Mouse (Mus musculus) adrenal gland, postnatal 4 days (tissue): Measurements from ENCODE around the gene 1700020A23Rik. TPM values are rescaled to one million over a fixed set of nuclear protein-coding genes. Genes with fewer than 3 reads are reported as not detected.
A peak's percentile ranks its signal among the peaks of the same experiment; 100 is the strongest.

ENCODE experiments used
- DNase-seq, 2 experiments: peaks; one replicate each; pipeline ENCODE4 v3.0.0; 2021 to 2022; ENCODE audit warnings: low spot score in 2 of 2, mixed read lengths in 2 of 2
- total RNA-seq, 2 experiments: library from RNA; stranded (reverse); gene quantifications; 2 replicates each; pipeline ENCODE4 v1.2.3; 2021

Gene 1700020A23Rik
- total RNA-seq, 2 experiments from 2014 or later: not detected

- peak; percentile 67 to 77 for DNase-seq
Measured at GRCm38 (mm10) chr2:130411558-130412495, 6.8 kb downstream of the 1700020A23Rik start.

GRCm38 (mm10) chr2:130412775-130413174 is 7.7 kb downstream of the 1700020A23Rik start:
- no peak for DNase-seq

GRCm38 (mm10) chr2:130414094-130414856 is 9.2 kb downstream of the 1700020A23Rik start:
- DNase-seq: no peak

GRCm38 (mm10) chr2:130421781-130422620 is 16.9 kb downstream of the 1700020A23Rik start:
- no peak for DNase-seq

- peak; percentile 43 to 65 for DNase-seq
Measured at GRCm38 (mm10) chr2:130423397-130424125, 18.5 kb downstream of the 1700020A23Rik start.

GRCm38 (mm10) chr2:130424126-130424853 is 19.2 kb downstream of the 1700020A23Rik start, which contains the start of the genes Vps16 and Pced1a:
TSS of gene Vps16 (plus strand) at chr2:130424339.
TSS of gene Pced1a (minus strand) at chr2:130424701.
- DNase-seq: peak; percentile 72 to 84

GRCm38 (mm10) chr2:130425112-130425511 is 20.1 kb downstream of the 1700020A23Rik start:
- no peak for DNase-seq

GRCm38 (mm10) chr2:130429851-130430250 is 24.8 kb downstream of the 1700020A23Rik start:
- DNase-seq: no peak

- no peak for DNase-seq
Measured at GRCm38 (mm10) chr2:130430484-130430883, 25.4 kb downstream of the 1700020A23Rik start.

- no peak for DNase-seq
Measured at GRCm38 (mm10) chr2:130432157-130432556, 27.1 kb downstream of the 1700020A23Rik start.

- no peak for DNase-seq
Measured at GRCm38 (mm10) chr2:130433152-130433551, 28.1 kb downstream of the 1700020A23Rik start.

GRCm38 (mm10) chr2:130436769-130437168 is 31.7 kb downstream of the 1700020A23Rik start:
- no peak for DNase-seq

- DNase-seq: no peak
Measured at GRCm38 (mm10) chr2:130438861-130439260, 33.8 kb downstream of the 1700020A23Rik start.

- DNase-seq: no peak
Measured at GRCm38 (mm10) chr2:130439840-130440480, 34.9 kb downstream of the 1700020A23Rik start.

GRCm38 (mm10) chr2:130442162-130442561 is 37.1 kb downstream of the 1700020A23Rik start:
- DNase-seq: no peak

- no peak for DNase-seq
Measured at GRCm38 (mm10) chr2:130448449-130448848, 43.4 kb downstream of the 1700020A23Rik start.

GRCm38 (mm10) chr2:130449021-130449793 is 44.1 kb downstream of the 1700020A23Rik start:
- DNase-seq: no peak

- DNase-seq: peak; percentile 80 to 82
Measured at GRCm38 (mm10) chr2:130449794-130450433, 44.9 kb downstream of the 1700020A23Rik start, which contains the start of gene Ptpra. TSS of gene Ptpra (plus strand) at chr2:130450278.
